Mouse (Mus musculus) layer of hippocampus, postnatal 10 days (tissue): ENCODE measurements around the gene Tmem182. TPM values are rescaled to one million over a fixed set of nuclear protein-coding genes. Genes with fewer than 3 reads are reported as not detected.

Experiments
- DNase-seq, 2 experiments: peaks; one replicate each; pipeline ENCODE4 v3.0.0; 2021; ENCODE audit warnings: low spot score in 2 of 2
- total RNA-seq, 2 experiments: library from RNA; stranded (reverse); gene quantifications; 2 replicates each; pipeline ENCODE4 v1.2.3; 2021

Tmem182 gene
- total RNA-seq, 2 experiments from 2014 or later, result 0.30 to 0.58 TPM

DNA sequence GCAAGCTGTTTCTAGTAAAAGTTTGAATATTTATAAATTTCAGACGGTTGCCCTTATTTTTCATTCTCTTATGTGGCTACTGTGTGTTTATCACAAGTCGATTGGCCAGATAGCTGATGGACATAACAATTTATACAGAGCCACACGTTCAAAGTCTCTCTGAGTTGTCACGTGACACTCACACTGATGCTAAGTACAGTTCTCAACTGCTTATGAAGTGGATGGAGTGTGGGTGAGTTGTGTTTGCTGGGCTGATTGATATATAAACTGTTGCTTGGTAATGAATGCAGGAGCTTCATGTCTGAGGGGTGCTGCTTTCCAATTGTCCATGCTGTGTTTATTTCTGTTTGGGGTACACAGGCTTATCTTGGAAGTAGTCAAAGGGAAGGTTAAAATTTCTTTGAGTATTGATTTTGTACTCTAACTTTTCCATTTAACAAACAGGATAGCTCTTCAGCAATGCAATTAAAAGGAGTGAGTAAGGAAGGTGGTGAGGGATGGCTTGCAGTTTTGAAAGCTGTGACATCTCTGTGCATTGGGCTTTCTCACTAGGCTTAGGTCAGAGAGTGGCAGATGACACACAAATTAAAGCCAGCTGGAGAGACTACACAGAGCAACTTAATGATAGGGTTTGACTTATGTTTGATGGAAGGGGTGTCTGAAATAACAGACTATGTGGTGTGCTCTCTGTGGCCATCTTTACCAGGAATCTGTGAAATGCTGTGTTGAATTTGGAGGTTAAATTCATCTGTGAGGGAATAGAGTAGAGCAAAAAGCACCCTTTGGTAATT lies 51.6 kb downstream of the Tmem182 start:
- no peak for DNase-seq

DNA sequence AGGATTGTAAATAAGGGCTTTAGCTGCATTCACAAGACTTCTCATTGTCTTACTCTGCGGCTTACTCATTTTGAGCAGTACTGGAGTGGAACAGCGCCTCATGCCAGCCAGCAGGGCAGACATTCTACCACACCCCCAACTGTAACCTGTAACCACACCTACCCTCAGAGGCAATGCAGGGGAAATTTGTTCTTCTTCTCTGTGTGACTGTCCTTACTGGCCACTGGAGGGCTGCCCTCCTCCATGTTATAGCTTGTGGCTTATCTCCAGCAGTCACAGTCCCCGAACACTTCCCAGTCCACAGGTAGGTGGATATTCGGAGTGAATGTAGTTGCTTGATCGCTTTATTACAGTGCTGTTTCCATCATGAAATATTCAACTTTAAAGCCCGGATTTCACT lies 59.6 kb downstream of the Tmem182 start:
- DNase-seq, result no peak

DNA sequence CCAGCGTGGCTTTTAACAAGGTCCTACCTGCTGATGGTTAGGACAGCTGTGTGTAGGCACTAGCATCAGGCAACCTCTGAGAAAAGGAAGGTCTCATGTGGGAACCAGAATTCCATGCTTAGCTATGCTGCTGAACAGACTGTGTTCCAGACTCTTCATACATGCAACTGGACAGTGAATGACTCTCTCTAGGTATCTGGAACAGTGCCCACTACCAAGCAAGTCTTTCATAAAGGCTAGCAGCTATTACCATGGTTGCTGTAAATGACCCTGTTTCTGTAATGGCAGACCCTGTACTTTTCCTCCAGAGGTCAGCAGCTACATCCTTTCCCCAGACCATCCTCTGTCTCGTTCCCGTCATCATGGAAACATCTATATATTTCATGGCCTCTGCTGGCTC lies 61.7 kb downstream of the Tmem182 start:
- no peak for DNase-seq

DNA sequence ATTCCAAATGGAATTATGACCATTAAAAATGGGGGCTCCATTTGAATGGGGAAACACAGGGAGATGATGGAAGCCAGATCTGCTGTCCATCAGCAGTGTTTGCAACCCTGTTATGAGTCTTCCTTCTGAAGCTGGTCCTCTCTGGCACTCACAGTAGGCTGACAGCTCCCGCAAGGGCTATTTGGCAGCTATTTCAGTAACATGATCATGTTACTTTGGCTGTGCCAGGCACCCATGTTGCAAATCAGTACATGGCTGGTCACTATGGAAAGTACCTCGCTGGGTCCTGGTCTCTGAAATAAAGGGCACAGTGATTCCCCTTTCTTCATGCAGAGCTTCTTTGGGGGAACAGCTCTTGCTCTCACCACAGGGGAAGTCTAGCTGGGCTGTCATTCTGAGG lies 62.2 kb downstream of the Tmem182 start:
- no peak for DNase-seq

DNA sequence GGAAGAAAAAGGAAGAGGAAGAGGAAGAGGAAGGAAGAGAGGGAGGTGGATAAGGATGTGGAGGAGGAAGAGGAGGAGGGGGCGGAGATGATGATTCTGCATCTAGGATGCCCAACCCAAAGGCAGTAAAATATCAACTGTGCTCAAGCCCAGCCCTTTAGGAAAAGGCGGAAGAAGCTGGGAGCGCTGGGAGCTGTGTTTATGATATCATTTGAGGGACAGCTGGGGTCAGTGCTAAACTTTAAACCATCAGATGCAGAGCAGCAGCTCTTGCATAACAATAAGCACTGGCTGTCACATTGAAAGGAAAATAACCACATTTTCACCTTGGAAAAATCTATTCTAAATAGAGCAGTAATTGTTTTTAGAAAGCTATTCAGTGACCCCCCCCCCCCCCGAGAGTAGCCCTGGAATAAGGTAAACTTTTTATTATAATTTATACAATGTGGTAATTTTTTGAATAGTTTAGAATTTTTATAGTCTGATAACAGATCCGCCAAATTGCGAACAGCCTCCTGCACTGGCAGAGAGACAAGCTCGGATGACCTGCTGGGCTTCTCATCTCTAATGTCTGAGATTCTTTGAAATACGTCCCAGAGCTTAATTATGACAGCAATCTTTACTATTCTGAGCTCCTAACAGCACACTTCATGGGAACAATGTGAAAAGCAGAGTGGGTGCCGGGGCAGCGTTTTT lies 68.5 kb downstream of the Tmem182 start:
- no peak for DNase-seq

DNA sequence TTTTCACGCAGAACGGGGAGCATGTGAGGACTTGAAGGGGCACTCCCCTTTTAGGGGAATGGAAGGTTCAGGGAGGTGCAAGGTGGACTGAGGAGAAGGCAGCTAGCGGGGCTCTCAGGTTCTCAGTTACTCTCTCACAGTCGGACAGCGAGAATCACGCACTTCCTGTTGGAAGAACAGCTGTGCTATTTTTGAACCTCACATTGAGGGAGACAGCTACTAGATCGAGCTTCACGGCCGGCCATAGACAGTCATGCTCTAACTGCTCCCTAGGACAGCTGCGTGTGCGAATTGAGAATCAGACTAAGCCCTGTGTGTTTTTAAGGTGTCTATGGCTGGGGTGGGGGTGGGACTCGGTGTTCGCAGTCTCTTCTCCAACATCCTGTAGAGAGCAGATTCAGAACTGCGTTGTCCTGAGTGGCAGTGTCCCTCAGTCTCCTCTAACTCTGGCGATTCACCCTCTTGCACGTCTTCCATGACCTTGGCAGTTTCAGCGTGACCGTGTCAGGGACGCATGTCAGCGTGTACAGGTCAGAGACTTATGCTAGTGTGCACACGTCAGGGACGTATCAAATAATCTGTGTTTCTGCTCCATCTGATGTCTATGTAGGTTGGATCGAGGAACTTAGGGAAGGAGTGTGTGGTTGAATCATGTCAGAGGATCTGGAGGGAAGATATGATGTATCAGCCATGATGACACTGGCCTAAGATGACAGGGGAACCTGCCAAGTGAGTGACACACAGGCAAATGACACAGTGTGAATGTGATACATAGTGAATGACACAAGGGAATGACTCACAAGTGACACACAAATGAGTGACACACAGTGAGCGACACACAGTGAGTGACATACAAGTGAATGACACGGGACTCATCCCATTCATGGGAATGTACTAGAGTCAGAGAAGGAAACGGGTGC lies 69.3 kb downstream of the Tmem182 start:
- no peak for DNase-seq

DNA sequence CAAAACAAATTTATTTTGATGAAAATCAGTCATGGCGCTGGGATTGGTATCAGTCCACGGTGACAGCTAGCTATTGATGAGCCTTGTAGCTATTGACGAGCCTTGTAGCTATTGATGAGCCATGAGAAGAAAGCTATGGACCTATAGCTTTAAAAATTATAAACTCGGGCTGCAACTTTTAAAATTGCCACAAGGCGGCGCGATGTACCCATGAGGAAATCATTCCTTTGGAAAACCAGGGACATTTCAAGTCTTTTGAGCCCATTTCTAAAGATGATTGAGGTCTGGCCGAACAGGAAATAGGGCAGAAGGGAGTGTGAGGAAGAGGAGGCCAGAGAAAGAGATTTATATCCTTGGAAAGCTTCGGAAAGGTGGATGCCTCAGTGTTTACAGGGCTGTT lies 73.7 kb downstream of the Tmem182 start:
- peak; percentile 82 to 84 for DNase-seq

DNA sequence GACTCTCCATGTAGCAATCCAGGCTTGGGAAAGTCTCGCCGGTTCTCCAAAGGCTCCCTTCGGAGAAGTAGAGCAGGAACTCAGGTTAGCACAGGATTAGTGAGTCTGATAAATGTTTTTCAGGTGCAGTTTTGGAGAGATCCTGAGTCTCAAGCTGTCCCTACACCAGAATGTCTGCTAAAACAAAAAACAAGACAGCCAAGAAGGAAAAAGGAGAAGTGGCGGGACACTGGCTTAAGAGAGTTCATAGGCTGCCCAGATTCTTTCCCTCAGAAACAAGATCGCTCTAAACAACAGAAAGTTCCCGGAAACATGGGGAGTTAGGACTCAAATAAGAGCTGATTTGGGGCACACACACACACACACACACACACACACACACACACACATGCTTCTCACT lies 74.1 kb downstream of the Tmem182 start:
- DNase-seq, result no peak

DNA sequence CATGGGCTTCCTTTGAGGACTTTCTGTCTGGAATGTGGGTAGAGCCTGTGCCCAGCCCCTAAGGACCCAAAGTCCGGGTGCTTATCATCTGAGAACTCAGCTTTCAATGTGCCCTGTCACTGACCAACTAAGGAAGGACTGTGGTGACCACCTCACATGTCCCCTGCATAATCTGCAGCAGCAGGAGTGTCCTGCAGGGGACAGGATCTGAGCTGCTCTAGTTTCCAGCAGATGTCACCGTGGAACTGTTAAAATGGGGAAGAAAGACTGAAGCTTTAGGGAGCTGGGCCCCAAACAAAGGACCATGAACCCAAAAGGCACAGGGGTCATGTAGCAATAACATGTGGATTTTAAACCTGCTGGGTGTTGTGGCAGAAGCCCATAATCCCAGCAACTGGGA lies 75.1 kb downstream of the Tmem182 start:
- DNase-seq, result no peak

DNA sequence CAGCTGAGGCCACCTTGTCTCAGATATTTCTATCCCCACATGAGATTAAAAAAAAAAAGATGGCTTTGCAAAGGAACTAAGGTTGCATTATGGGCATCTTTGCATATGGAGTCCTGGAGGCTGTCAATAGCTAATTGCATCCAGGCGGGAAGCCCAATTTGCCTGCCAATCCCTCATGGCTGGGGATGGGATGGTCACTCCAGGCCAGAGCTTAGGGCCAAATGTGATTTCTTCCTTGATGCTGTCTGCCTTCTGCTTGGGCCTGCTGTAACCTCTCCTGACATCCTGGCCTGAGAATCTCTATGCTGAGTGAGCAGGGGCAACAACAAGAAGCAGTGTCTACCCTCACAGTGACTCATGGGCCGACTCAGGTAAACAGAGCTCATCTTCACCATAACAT lies 78.5 kb downstream of the Tmem182 start:
- no peak for DNase-seq

DNA sequence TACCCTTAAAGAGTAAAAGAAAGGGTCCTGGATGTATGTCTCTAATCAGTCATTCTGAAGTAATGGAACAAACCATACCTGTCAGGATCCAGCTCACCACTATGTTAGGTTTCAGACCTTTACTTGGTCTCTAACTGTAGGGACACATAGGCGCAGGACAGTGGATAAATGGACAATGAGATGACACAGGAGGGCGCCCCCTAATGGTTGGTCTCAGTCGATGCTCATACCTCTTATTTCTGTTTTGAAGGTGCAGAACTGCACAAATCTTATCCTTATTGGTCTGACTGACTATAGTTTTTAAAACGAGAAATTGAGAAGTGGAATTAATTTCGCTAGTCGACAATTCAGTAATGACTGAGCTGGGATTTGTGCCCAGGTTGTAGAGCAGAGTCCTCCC lies 79.5 kb downstream of the Tmem182 start:
- DNase-seq, result no peak

DNA sequence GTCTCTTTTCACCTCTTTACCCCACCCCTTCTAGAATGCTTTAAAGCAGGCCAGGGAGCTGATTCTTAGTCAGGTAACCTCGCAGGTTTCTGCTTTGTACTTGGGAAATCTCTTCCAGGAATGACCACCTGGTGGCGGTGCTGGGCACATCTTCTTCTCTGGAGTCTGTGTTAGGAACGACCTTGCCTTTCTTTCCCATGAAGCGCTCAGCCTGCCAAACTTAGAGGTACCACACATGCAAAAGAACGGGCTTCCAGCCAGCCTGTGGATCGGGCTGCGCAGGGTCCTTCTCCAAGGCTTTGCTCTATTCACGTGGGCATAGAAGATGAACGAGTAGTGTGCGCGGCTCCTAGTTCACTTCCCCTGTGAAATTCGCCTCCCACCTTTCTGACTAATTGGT lies 82.3 kb downstream of the Tmem182 start:
- peak; percentile 78 to 84 for DNase-seq

DNA sequence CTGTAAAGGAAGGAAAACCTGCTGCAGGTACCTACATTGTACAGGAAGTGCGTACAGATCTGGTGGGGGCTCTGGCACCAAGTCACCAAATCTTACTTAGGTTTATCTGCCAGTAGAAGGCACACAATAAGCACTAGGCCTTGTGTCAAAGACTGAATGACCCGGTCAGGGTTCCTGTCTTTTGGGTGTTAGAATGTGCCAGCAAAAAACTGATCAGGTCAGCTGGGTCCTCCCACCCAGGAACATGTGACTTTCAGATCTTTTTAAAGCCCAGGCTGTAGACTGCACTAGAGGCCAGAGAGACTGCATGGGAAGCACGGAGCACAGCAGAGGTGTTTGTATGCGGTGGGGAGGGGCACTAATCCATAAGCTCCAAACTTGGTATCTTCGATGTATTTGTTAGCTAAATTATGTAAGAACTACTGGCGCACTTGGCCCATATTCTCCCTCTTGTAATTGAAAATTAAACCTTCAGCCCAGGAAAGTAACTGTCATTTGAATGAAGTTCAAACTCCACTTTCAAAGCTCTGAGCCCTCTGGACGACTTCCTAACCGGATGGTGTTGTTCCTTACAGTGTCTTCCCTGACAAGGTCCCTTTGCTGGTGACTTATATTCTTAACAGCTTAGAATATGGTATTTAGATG lies 83.1 kb downstream of the Tmem182 start:
- no peak for DNase-seq

DNA sequence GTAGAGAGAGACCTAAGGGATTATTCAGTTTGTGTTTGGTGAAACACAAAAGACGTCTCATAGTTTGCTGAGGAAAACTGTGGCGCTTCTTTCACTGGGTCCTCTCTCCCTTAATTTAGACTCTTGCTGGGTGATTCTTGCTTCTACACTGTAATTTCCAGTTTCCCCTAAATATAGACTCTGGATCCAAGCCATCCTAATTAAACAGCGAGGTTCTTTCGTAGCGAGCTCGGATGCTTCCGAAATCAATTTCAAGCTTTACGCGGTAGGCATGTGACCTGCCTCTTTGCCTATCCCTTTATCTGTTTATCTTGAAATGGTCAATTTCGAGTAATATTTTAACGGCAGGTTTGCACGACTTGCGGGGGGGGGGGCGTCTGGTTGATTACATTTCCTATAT lies 84.2 kb downstream of the Tmem182 start:
- no peak for DNase-seq

DNA sequence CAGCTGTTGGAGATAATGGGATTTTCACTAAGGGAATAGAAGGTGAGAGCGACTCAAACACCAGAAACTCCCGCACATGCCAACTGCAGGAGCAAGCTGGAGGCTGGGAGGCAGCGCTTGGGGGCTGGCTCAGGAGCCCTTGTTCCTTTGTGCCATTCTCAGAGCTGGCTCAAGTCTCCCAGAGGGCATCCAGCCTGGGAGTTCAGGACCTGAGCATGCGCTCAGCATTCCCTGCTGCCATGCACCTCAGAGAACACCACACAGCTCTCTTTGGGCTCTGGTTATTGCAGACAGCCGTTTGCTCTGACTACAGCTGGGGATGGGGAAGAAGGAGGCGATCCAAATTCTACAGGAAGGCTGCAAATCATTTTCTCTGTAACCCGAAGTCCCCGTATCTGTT lies 84.8 kb downstream of the Tmem182 start:
- peak; percentile 26 to 47 for DNase-seq

DNA sequence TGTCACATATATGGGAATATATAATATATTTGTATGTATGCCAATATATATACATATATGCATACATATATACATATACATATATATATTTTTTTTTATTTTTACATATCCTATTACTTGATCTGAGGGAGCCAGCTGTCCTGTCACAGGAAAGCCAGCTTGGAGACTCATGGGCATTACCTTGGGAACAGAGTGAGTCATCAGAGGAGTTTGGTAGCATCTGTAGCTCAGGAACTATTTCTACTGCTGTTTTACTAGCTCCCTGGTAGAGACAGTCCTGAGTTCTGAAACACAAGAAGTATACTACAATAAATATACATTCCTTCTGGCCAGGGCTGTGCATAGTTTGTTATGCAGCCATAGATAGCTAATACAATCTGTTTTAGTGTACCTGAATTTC lies 98.3 kb downstream of the Tmem182 start:
- DNase-seq, result no peak

Other genes with a start within 250 kb of the Tmem182 start
- gene Slc9a4, start 225.5 kb upstream of the Tmem182 start, total RNA-seq, result 10 to 100 TPM in 1 of 2 experiments, 1 to 10 TPM in 1; 6.2 to 11.4 TPM
- 10 to 100 TPM; 14.9 to 16.2 TPM for gene Slc9a2, start 125.0 kb upstream of the Tmem182 start, total RNA-seq
- 1 to 10 TPM; 7.8 to 9.2 TPM for gene Mfsd9, start 14.9 kb upstream of the Tmem182 start, total RNA-seq